Mouse (Mus musculus) lung, embryonic 14.5 days (tissue): ENCODE measurements at regions not wholly inside any gene's neighbourhood (a gene's known extent, or its start where the extent isn't known, plus 50 kb on each side); places are given as distances from the start of the nearest gene placed in this dataset.

ENCODE experiments used
- ATAC-seq: fragments of 200-750 bp; cut with Nextera tagmentation; 2 replicates; pipeline ENCODE4 v1.8.0; 2017; ENCODE audit warnings: mild to moderate bottlenecking, moderate TSS enrichment, moderate library complexity; ENCODE audit not compliant: insufficient read depth
- DNase-seq: peaks from one replicate; pipeline ENCODE4 v3.0.0-alpha.2; 2015
- H3K27ac ChIP-seq: fragments of 300-500 bp; sonication (generic); 2 replicates; pipeline ENCODE4 v1.5.1; 2014; ENCODE audit warnings: low read depth, mild to moderate bottlenecking, moderate library complexity
- H3K27me3 ChIP-seq: fragments of 300-500 bp; sonication (generic); 2 replicates; pipeline ENCODE4 v1.6.1; 2014; ENCODE audit warnings: low read length, control low read depth; ENCODE audit not compliant: insufficient read depth
- H3K36me3 ChIP-seq: fragments of 300-500 bp; sonication (generic); 2 replicates; pipeline ENCODE4 v1.6.1; 2014; ENCODE audit warnings: control low read depth; ENCODE audit not compliant: insufficient read depth
- H3K4me1 ChIP-seq: fragments of 300-500 bp; sonication (generic); 2 replicates; pipeline ENCODE4 v1.6.1; 2014; ENCODE audit warnings: antibody characterized with exemption, control low read depth; ENCODE audit not compliant: insufficient read depth
- H3K4me2 ChIP-seq: fragments of 300-500 bp; sonication (generic); 2 replicates; pipeline ENCODE4 v1.6.1; 2014; ENCODE audit warnings: mild to moderate bottlenecking
- H3K4me3 ChIP-seq: fragments of 300-500 bp; sonication (generic); 2 replicates; pipeline ENCODE4 v1.5.1; 2014; ENCODE audit warnings: low read depth, low read length
- H3K9ac ChIP-seq: fragments of 300-500 bp; sonication (generic); 2 replicates; pipeline ENCODE4 v1.6.1; 2014
- H3K9me3 ChIP-seq: fragments of 300-500 bp; sonication (generic); 2 replicates; pipeline ENCODE4 v1.6.1; 2016; ENCODE audit warnings: low read depth, low read length, control low read depth
- CTCF ChIP-seq: IDR thresholded peaks from 2 replicates; pipeline ENCODE4 v1.5.1; 2016; ENCODE audit warnings: antibody characterized with exemption, low read depth
- WGBS: fragments of 180-500 bp; shearing (Covaris S2); extraction: QIAGEN DNeasy Blood & Tissue Kit; methylation state at CpG from one replicate; pipeline ENCODE4 v1.1.7; 2014; 5-methylcytosine and 5-hydroxymethylcytosine counted together

GRCm38 (mm10) chr2:51041101-51041500 lies 107.8 kb downstream of the Rnd3 start:
- Histone ChIP-seq H3K36me3 (no peaks in the 10 kb centered on the region), H3K9ac (no peak overlapping the region), H3K9me3 (no peaks in the 10 kb centered on the region), H3K4me1 (no peaks in the 10 kb centered on the region), H3K4me2 (no peak overlapping the region), H3K27ac (no peak overlapping the region), H3K27me3 (no peaks in the 10 kb centered on the region), H3K4me3 (no peak overlapping the region)
- no peak for TF ChIP-seq CTCF
- WGBS, result 59% methylated on average over 7 of the region's 7 CpGs
- ATAC-seq, result no peak
- no peak for DNase-seq

GRCm38 (mm10) chr2:51038685-51039084 lies 110.2 kb downstream of the Rnd3 start:
- no peak for TF ChIP-seq CTCF
- no peak for DNase-seq
- no peak overlapping the region for H3K4me2 ChIP-seq
- no peaks in the 10 kb centered on the region for H3K27me3 ChIP-seq
- H3K36me3 ChIP-seq, result no peaks in the 10 kb centered on the region
- H3K27ac ChIP-seq, result no peak overlapping the region
- H3K9ac ChIP-seq, result no peak overlapping the region
- no peak overlapping the region for H3K4me3 ChIP-seq
- no peak for ATAC-seq
- no peaks in the 10 kb centered on the region for H3K4me1 ChIP-seq
- H3K9me3 ChIP-seq, result no peaks in the 10 kb centered on the region
- WGBS, result 59% methylated on average over 6 of the region's 6 CpGs

GRCm38 (mm10) chr2:51036995-51037394 lies 111.9 kb downstream of the Rnd3 start:
- Histone ChIP-seq H3K4me1 (no peaks in the 10 kb centered on the region), H3K27me3 (no peaks in the 10 kb centered on the region), H3K4me3 (no peak overlapping the region), H3K27ac (no peak overlapping the region), H3K4me2 (no peak overlapping the region), H3K36me3 (no peaks in the 10 kb centered on the region), H3K9me3 (no peaks in the 10 kb centered on the region), H3K9ac (no peak overlapping the region)
- 75% methylated on average over 5 of the region's 5 CpGs for WGBS
- no peak for TF ChIP-seq CTCF
- DNase-seq, result no peak
- no peak for ATAC-seq

DNA sequence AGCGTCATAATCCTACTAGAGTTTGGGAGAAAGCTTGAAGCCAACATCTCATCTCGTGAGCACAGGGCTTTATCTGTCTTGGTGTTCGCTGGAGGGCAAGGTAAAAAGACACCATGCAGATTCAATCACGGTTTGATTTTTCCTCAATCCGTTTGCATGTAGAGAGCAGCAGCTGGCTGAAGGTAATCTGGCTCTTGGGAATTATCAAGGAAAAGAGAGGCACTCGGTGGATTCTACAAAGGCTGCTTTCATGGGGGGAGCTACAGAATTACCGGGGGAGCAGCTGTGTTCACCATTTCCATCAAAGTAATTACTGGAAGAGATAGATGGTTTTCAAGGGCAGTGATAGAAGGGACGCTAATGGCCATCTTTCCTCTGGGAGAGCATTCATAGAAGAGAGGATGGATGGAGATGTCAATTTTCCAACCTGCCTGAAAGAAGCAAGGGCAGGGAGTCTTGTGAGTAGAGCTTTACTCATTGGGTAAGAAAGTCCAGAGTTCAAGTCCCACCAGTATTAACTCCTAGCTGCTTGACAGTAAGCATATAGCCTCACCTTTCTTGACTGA lies 112.6 kb downstream of the Rnd3 start:
- 73% methylated on average over 8 of the region's 8 CpGs for WGBS
- Histone ChIP-seq H3K36me3 (no peaks in the 10 kb centered on the region), H3K27ac (no peak overlapping the region), H3K27me3 (no peaks in the 10 kb centered on the region), H3K4me2 (no peak overlapping the region), H3K4me1 (no peaks in the 10 kb centered on the region), H3K4me3 (no peak overlapping the region), H3K9me3 (no peaks in the 10 kb centered on the region), H3K9ac (no peak overlapping the region)
- TF ChIP-seq CTCF, result no peak
- DNase-seq (no peak), ATAC-seq (no peak)

- no peak for TF ChIP-seq CTCF
- WGBS, result 84% methylated on average over 7 of the region's 7 CpGs
- no peak for ATAC-seq
- Histone ChIP-seq H3K36me3 (no peaks in the 10 kb centered on the region), H3K4me2 (no peak overlapping the region), H3K4me1 (no peaks in the 10 kb centered on the region), H3K27me3 (no peaks in the 10 kb centered on the region), H3K9ac (no peak overlapping the region), H3K9me3 (no peaks in the 10 kb centered on the region), H3K4me3 (no peak overlapping the region), H3K27ac (no peak overlapping the region)
- DNase-seq, result no peak
Observed at GRCm38 (mm10) chr2:51033881-51034280, 115.0 kb downstream of the Rnd3 start.

GRCm38 (mm10) chr2:51022479-51022878 lies 126.4 kb downstream of the Rnd3 start:
- no peak for TF ChIP-seq CTCF
- no peak for DNase-seq
- 80% methylated on average over 2 of the region's 2 CpGs for WGBS
- Histone ChIP-seq H3K27me3 (no peaks in the 10 kb centered on the region), H3K27ac (no peak overlapping the region), H3K9me3 (no peaks in the 10 kb centered on the region), H3K36me3 (no peaks in the 10 kb centered on the region), H3K4me3 (no peak overlapping the region), H3K4me1 (no peaks in the 10 kb centered on the region), H3K9ac (no peak overlapping the region), H3K4me2 (no peak overlapping the region)
- ATAC-seq, result no peak

DNA sequence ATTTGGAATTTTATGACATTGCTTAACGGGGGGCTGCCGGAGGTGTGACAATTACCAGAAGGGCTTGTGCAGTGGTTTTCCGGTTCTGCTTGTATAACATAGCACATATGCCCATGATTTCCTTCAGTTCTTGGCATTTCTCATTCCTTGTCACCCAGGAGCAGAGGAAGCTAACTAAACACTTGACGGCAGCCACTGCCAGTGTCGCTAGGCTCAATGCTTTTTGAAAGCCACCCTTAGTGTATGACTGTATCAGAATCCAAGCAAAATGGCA lies 132.8 kb downstream of the Rnd3 start:
- WGBS, result 33% methylated on average over 5 of the region's 5 CpGs
- Histone ChIP-seq H3K4me1 (peaks cover 7% of the 10 kb centered on the region), H3K4me2 (no peak overlapping the region), H3K27me3 (no peaks in the 10 kb centered on the region), H3K36me3 (no peaks in the 10 kb centered on the region), H3K9me3 (no peaks in the 10 kb centered on the region), H3K27ac (no peak overlapping the region), H3K4me3 (no peak overlapping the region), H3K9ac (no peak overlapping the region)
- DNase-seq (no peak), ATAC-seq (no peak)
- TF ChIP-seq CTCF, result no peak
